Mouse (Mus musculus) megakaryocyte, adult 5-6 weeks (primary cell): ENCODE measurements around the gene Hepacam. TPM values are rescaled to one million over a fixed set of nuclear protein-coding genes. Genes with fewer than 3 reads are reported as not detected.

Source experiments
- ATAC-seq: 2 replicates; pipeline ENCODE4 v1.8.0; 2016; ENCODE audit warnings: mild to moderate bottlenecking, inconsistent platforms; ENCODE audit not compliant: poor library complexity, severe bottlenecking
- total RNA-seq, 2 experiments: library from RNA; stranded (forward) in 1 of 2; stranded (reverse) in 1 of 2; fragments of 153-499, 151-499 nt in 1 of 2; fragments of 221-1000, 200-1000 nt in 1 of 2; gene quantifications; 2 replicates each; pipeline versions ENCODE4 v1.2.3 to v1.2.4; 2015 to 2017

Gene Hepacam
- total RNA-seq, 2 experiments from 2014 or later: not detected

GRCm38 (mm10) chr9:37432720-37433421 lies 65.7 kb downstream of the Hepacam start, which contains the start of gene Robo3:
Robo3 (minus strand) TSS chr9:37433246.
- no peak for ATAC-seq

- no peak for ATAC-seq
These were observed 66.8 kb downstream of the Hepacam start for GRCm38 (mm10) chr9:37433823-37434560.

- no peak for ATAC-seq
These were observed 67.8 kb downstream of the Hepacam start for GRCm38 (mm10) chr9:37434932-37435331.

- no peak for ATAC-seq
These were observed 68.5 kb downstream of the Hepacam start for GRCm38 (mm10) chr9:37435616-37436015.

Other genes with a start within 250 kb of the Hepacam start
- 0.16 and 0.64 TPM in 2 replicates for gene Pknox2, start 219.9 kb upstream of the Hepacam start, total RNA-seq (2015)
- gene Pknox2, start 219.9 kb upstream of the Hepacam start, total RNA-seq (2017): 0.04 and 0.41 TPM in 2 replicates
- 2.5 and 2.8 TPM in 2 replicates for gene Tmem218, start 159.1 kb upstream of the Hepacam start, total RNA-seq (2015)
- gene Tmem218, start 159.1 kb upstream of the Hepacam start, total RNA-seq (2017): 0.98 and 1.3 TPM in 2 replicates
- 2.0 and 2.1 TPM in 2 replicates for gene Slc37a2, start 111.6 kb upstream of the Hepacam start, total RNA-seq (2015)
- gene Slc37a2, start 111.6 kb upstream of the Hepacam start, total RNA-seq (2017): 3.1 and 3.8 TPM in 2 replicates
- gene Ccdc15, start 18.9 kb upstream of the Hepacam start, total RNA-seq (2015): 6.0 and 9.2 TPM in 2 replicates
- gene Ccdc15, start 18.9 kb upstream of the Hepacam start, total RNA-seq (2017): 6.7 and 8.3 TPM in 2 replicates
- gene Robo4, start 34.5 kb downstream of the Hepacam start, total RNA-seq (2015): not detected in 2 replicates
- gene Robo4, start 34.5 kb downstream of the Hepacam start, total RNA-seq (2017): not detected in 2 replicates
- not detected in 2 replicates for gene Robo3, start 65.9 kb downstream of the Hepacam start, total RNA-seq (2015)
- gene Robo3, start 65.9 kb downstream of the Hepacam start, total RNA-seq (2017): 0.20 TPM in 1 of 2 replicates, not detected in the other
- gene Msantd2, start 122.0 kb downstream of the Hepacam start, total RNA-seq (2015): 15.1 and 18.4 TPM in 2 replicates
- 24.4 and 26.4 TPM in 2 replicates for gene Msantd2, start 122.0 kb downstream of the Hepacam start, total RNA-seq (2017)
- gene Esam, start 160.7 kb downstream of the Hepacam start, total RNA-seq (2015): 0.27 and 0.36 TPM in 2 replicates
- not detected in 2 replicates for gene Esam, start 160.7 kb downstream of the Hepacam start, total RNA-seq (2017)
- not detected in 2 replicates for gene Vsig2, start 171.9 kb downstream of the Hepacam start, total RNA-seq (2015)
- not detected in 2 replicates for gene Vsig2, start 171.9 kb downstream of the Hepacam start, total RNA-seq (2017)
- 0.25 and 1.4 TPM in 2 replicates for gene Nrgn, start 185.6 kb downstream of the Hepacam start, total RNA-seq (2015)
- not detected in 2 replicates for gene Nrgn, start 185.6 kb downstream of the Hepacam start, total RNA-seq (2017)
- gene Siae, start 188.3 kb downstream of the Hepacam start, total RNA-seq (2015): 10.2 and 10.9 TPM in 2 replicates
- 9.1 and 9.8 TPM in 2 replicates for gene Siae, start 188.3 kb downstream of the Hepacam start, total RNA-seq (2017)
- 2.3 and 2.7 TPM in 2 replicates for gene Spa17, start 246.4 kb downstream of the Hepacam start, total RNA-seq (2015)
- 3.6 TPM in 1 of 2 replicates, not detected in the other for gene Spa17, start 246.4 kb downstream of the Hepacam start, total RNA-seq (2017)